Mouse (Mus musculus): Measurements from ENCODE around the gene Rnf169.

GRCm38 (mm10) chr7:100017056-100017455 lies 36.8 kb upstream of the Rnf169 start:
- no peak for TF ChIP-seq CTCF (IDR thresholded peaks at IDR 0.05; ENCODE audit: low read depth)
- TF ChIP-seq EP300 (IDR thresholded peaks at IDR 0.05; ENCODE audit: low read depth): no peak
